Mouse (Mus musculus) lung, embryonic 14.5 days (tissue): ENCODE data around the gene Dmd. TPM values are rescaled to one million over a fixed set of nuclear protein-coding genes. Genes with fewer than 3 reads are reported as not detected.

Source experiments
- ATAC-seq: fragments of 200-750 bp; cut with Nextera tagmentation; 2 replicates; pipeline ENCODE4 v1.8.0; 2017; ENCODE audit warnings: mild to moderate bottlenecking, moderate TSS enrichment, moderate library complexity; ENCODE audit not compliant: insufficient read depth
- DNase-seq: peaks from one replicate; pipeline ENCODE4 v3.0.0-alpha.2; 2015
- H3K27ac ChIP-seq: fragments of 300-500 bp; sonication (generic); 2 replicates; pipeline ENCODE4 v1.5.1; 2014; ENCODE audit warnings: low read depth, mild to moderate bottlenecking, moderate library complexity
- H3K27me3 ChIP-seq: fragments of 300-500 bp; sonication (generic); 2 replicates; pipeline ENCODE4 v1.6.1; 2014; ENCODE audit warnings: low read length, control low read depth; ENCODE audit not compliant: insufficient read depth
- H3K36me3 ChIP-seq: fragments of 300-500 bp; sonication (generic); 2 replicates; pipeline ENCODE4 v1.6.1; 2014; ENCODE audit warnings: control low read depth; ENCODE audit not compliant: insufficient read depth
- H3K4me1 ChIP-seq: fragments of 300-500 bp; sonication (generic); 2 replicates; pipeline ENCODE4 v1.6.1; 2014; ENCODE audit warnings: antibody characterized with exemption, control low read depth; ENCODE audit not compliant: insufficient read depth
- H3K4me2 ChIP-seq: fragments of 300-500 bp; sonication (generic); 2 replicates; pipeline ENCODE4 v1.6.1; 2014; ENCODE audit warnings: mild to moderate bottlenecking
- H3K4me3 ChIP-seq: fragments of 300-500 bp; sonication (generic); 2 replicates; pipeline ENCODE4 v1.5.1; 2014; ENCODE audit warnings: low read depth, low read length
- H3K9ac ChIP-seq: fragments of 300-500 bp; sonication (generic); 2 replicates; pipeline ENCODE4 v1.6.1; 2014
- H3K9me3 ChIP-seq: fragments of 300-500 bp; sonication (generic); 2 replicates; pipeline ENCODE4 v1.6.1; 2016; ENCODE audit warnings: low read depth, low read length, control low read depth
- CTCF ChIP-seq: IDR thresholded peaks from 2 replicates; pipeline ENCODE4 v1.5.1; 2016; ENCODE audit warnings: antibody characterized with exemption, low read depth
- WGBS: fragments of 180-500 bp; shearing (Covaris S2); extraction: QIAGEN DNeasy Blood & Tissue Kit; methylation state at CpG from one replicate; pipeline ENCODE4 v1.1.7; 2014; 5-methylcytosine and 5-hydroxymethylcytosine counted together
- polyA plus RNA-seq: library from polyadenylated mRNA; unstranded; fragments of >200 nt; fragmentation: Nextera tagmentation; extraction: Ambion mirVana; gene quantifications from 2 replicates; pipeline ENCODE4 v1.2.1, GENCODE M21; 2014

Gene Dmd
- polyA plus RNA-seq, 1 experiment from 2014 or later: 26.6 TPM

DNA sequence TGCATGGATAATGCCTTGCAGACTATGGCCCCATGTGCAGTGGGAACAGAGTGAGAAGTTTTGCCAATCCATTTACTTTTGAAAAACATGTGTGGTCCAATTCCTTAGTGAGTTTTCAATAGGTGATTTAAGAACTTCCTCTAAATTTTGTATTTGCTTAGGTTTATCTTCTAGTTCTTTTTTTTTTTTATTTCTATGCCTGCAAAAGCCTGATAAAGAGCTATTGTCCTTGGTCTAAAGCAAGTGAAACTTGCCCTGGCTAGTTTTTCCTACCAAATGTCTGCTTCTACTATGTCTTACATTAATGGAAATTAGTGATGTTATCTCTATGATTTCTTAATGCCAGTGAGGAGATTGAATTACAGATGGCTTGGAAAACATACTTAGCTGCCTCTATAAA lies 2144.7 kb downstream of the Dmd start:
- no peak for ATAC-seq
- H3K9me3 ChIP-seq: no peaks in the 10 kb centered on the region
- no peak overlapping the region for H3K4me2 ChIP-seq

GRCm38 (mm10) chrX:85098691-85099090 lies 2150.0 kb downstream of the Dmd start:
- Histone ChIP-seq H3K4me3 (no peak overlapping the region), H3K36me3 (no peaks in the 10 kb centered on the region), H3K9ac (no peak overlapping the region), H3K9me3 (no peaks in the 10 kb centered on the region), H3K27me3 (no peaks in the 10 kb centered on the region), H3K4me2 (no peak overlapping the region), H3K4me1 (no peaks in the 10 kb centered on the region), H3K27ac (no peak overlapping the region)
- ATAC-seq (no peak), DNase-seq (no peak)
- TF ChIP-seq CTCF: no peak

More for the DNA sequence above, 2144.7 kb downstream of the Dmd start:
- Histone ChIP-seq H3K4me1 (no peaks in the 10 kb centered on the region), H3K27ac (no peak overlapping the region), H3K36me3 (no peaks in the 10 kb centered on the region), H3K4me3 (no peak overlapping the region), H3K9ac (no peak overlapping the region), H3K27me3 (no peaks in the 10 kb centered on the region)
- no peak for TF ChIP-seq CTCF
- no peak for DNase-seq

- no peaks in the 10 kb centered on the region for H3K27me3 ChIP-seq
- no peaks in the 10 kb centered on the region for H3K4me1 ChIP-seq
- no peak for TF ChIP-seq CTCF
- no peak overlapping the region for H3K27ac ChIP-seq
- no peak overlapping the region for H3K9ac ChIP-seq
- H3K4me2 ChIP-seq: no peak overlapping the region
- ATAC-seq: no peak
- no peaks in the 10 kb centered on the region for H3K36me3 ChIP-seq
- H3K9me3 ChIP-seq: no peaks in the 10 kb centered on the region
- H3K4me3 ChIP-seq: no peak overlapping the region
- DNase-seq: no peak
Measured at GRCm38 (mm10) chrX:85112418-85112817, 2163.7 kb downstream of the Dmd start.

DNA sequence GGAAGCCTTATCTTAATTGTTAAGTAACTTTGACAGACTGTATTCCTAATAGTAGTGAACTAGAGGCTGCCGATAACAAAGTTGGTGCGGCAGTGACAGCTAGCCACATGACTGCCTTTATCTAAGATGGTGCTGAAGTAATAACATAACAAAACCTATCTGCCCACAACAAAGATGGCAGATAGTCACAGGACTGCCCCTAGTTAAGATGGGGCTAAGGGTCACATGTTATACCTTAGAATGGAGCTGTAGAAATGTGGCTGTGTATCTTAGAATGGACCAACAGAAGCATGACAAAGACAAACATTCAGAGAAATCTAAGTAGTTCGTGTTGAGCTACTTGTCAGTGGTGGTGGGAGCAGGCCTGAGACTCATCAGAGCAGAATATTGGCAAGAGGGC lies 2184.0 kb downstream of the Dmd start:
- H3K9me3 ChIP-seq: no peaks in the 10 kb centered on the region
- ATAC-seq: no peak
- no peak overlapping the region for H3K4me2 ChIP-seq
- H3K27ac ChIP-seq: no peak overlapping the region
- 50% methylated on average over 3 of the region's 3 CpGs for WGBS
- TF ChIP-seq CTCF: no peak
- no peaks in the 10 kb centered on the region for H3K36me3 ChIP-seq
- DNase-seq: no peak
- no peak overlapping the region for H3K9ac ChIP-seq
- H3K4me3 ChIP-seq: no peak overlapping the region
- no peaks in the 10 kb centered on the region for H3K27me3 ChIP-seq
- no peaks in the 10 kb centered on the region for H3K4me1 ChIP-seq

DNA sequence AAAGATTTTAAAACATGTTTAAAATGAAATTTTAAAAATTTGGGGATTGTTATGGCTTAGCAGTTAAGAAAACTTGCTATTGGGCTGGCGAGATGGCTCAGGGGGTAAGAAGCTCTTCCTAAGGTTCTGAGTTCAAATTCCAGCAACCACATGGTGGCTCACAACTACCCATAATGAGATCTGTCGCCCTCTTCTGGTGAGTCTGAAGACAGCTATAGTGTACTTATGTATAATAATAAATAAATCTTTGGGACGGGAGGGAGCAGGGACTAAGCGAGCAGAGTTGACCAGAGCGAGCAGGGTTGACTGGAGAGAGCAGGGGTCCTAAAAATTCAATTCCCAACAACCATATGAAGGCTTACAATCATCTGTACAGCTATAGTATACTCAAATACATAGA lies 2188.6 kb downstream of the Dmd start:
- 82% methylated on average over 5 of the region's 5 CpGs for WGBS
- no peaks in the 10 kb centered on the region for H3K27me3 ChIP-seq
- DNase-seq: no peak
- H3K27ac ChIP-seq: no peak overlapping the region
- no peak overlapping the region for H3K4me2 ChIP-seq
- no peaks in the 10 kb centered on the region for H3K36me3 ChIP-seq
- no peak for ATAC-seq
- H3K9me3 ChIP-seq: no peaks in the 10 kb centered on the region
- H3K4me3 ChIP-seq: no peak overlapping the region
- no peak overlapping the region for H3K9ac ChIP-seq
- TF ChIP-seq CTCF: no peak
- no peaks in the 10 kb centered on the region for H3K4me1 ChIP-seq

GRCm38 (mm10) chrX:85171264-85171663 lies 2222.6 kb downstream of the Dmd start:
- Histone ChIP-seq H3K4me3 (no peak overlapping the region), H3K9me3 (no peaks in the 10 kb centered on the region), H3K27me3 (no peaks in the 10 kb centered on the region), H3K27ac (no peak overlapping the region), H3K36me3 (no peaks in the 10 kb centered on the region), H3K9ac (no peak overlapping the region), H3K4me1 (no peaks in the 10 kb centered on the region), H3K4me2 (no peak overlapping the region)
- DNase-seq (no peak), ATAC-seq (no peak)
- 63% methylated on average over 2 of the region's 2 CpGs for WGBS
- TF ChIP-seq CTCF: 0 out of 2 replicates have a peak, but pooled peaks have one; percentile 14

DNA sequence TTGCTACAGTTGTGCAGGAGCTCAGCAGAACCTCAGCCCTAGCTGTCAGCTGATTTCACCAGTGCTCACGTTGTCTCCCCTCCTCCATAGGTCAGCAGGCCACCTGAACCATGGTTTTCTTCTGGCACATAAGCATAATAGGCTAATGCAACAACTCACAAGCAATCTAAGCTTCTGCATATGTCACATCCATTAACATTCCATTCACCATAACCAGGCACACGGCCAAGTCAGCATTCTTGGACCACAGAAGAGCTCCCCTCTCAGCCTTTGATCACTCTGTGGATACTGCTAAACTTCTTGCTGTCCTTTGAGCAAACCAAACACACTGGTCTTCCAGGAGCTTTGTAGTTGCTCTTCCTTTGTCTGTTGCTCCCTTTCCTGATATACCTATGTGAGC lies 2238.9 kb downstream of the Dmd start:
- Histone ChIP-seq H3K27me3 (no peaks in the 10 kb centered on the region), H3K27ac (no peak overlapping the region), H3K9me3 (no peaks in the 10 kb centered on the region), H3K4me1 (no peaks in the 10 kb centered on the region), H3K36me3 (no peaks in the 10 kb centered on the region), H3K4me3 (no peak overlapping the region), H3K4me2 (no peak overlapping the region), H3K9ac (no peak overlapping the region)
- WGBS: 21% methylated on average over 2 of the region's 2 CpGs
- ATAC-seq: peak; percentile 92; the same call in 1 of the 2 replicates
- no peak for TF ChIP-seq CTCF
- DNase-seq: peak; percentile 81

- Histone ChIP-seq H3K4me1 (no peaks in the 10 kb centered on the region), H3K9me3 (no peaks in the 10 kb centered on the region), H3K9ac (no peak overlapping the region), H3K27ac (no peak overlapping the region), H3K4me2 (no peak overlapping the region), H3K36me3 (no peaks in the 10 kb centered on the region), H3K27me3 (no peaks in the 10 kb centered on the region), H3K4me3 (no peak overlapping the region)
- DNase-seq (no peak), ATAC-seq (no peak)
- TF ChIP-seq CTCF: no peak
Measured at GRCm38 (mm10) chrX:85193856-85194255, 2245.2 kb downstream of the Dmd start.
